Mouse (Mus musculus): ENCODE data around the gene Vmn2r8.
A peak's percentile ranks its signal among the peaks of the same experiment; 100 is the strongest.
"Not testable (repeated sequence)": the region's sequence is repeated elsewhere in the genome, so short reads cannot be mapped to it uniquely, and the experiment has no call there.

Vmn2r8 gene

GRCm38 (mm10) chr5:108808750-108809149 lies at the start of gene Vmn2r8:
Vmn2r8 (minus strand) TSS chr5:108808850.
- not testable (repeated sequence) for DNase-seq (ENCODE audit: low spot score)

- DNase-seq (ENCODE audit: low spot score): not testable (repeated sequence)
Observed at GRCm38 (mm10) chr5:108852501-108852900, 43.9 kb upstream of the Vmn2r8 start, which contains the start of gene Vmn2r9. Vmn2r9 (minus strand) TSS chr5:108852601.

GRCm38 (mm10) chr5:108849466-108849865 lies 40.8 kb upstream of the Vmn2r8 start:
- no peak for DNase-seq (ENCODE audit: low spot score)

- DNase-seq (ENCODE audit: low spot score): peak; percentile 20
Observed at GRCm38 (mm10) chr5:108836156-108836555, 27.5 kb upstream of the Vmn2r8 start.

- DNase-seq (ENCODE audit: low spot score): no peak
Observed at GRCm38 (mm10) chr5:108823276-108823675, 14.6 kb upstream of the Vmn2r8 start.

- no peak for DNase-seq (ENCODE audit: low spot score)
Observed at GRCm38 (mm10) chr5:108803646-108804045, 5.0 kb downstream of the Vmn2r8 start.

GRCm38 (mm10) chr5:108795263-108795662 lies 13.4 kb downstream of the Vmn2r8 start, which contains the start of gene Tmed11:
Tmed11 (minus strand) TSS chr5:108795363.
- DNase-seq (ENCODE audit: low spot score): not testable (repeated sequence)

- DNase-seq (ENCODE audit: low spot score): not testable (repeated sequence)
Observed at GRCm38 (mm10) chr5:108790385-108790784, 18.3 kb downstream of the Vmn2r8 start.

- DNase-seq (ENCODE audit: low spot score): no peak
Observed at GRCm38 (mm10) chr5:108774630-108775306, 33.9 kb downstream of the Vmn2r8 start, which contains the start of gene Rnf212. Rnf212 (minus strand) TSS chr5:108774982.

GRCm38 (mm10) chr5:108760002-108760401 lies 48.6 kb downstream of the Vmn2r8 start:
- DNase-seq (ENCODE audit: low spot score): no peak

GRCm38 (mm10) chr5:108758396-108758795 lies 50.3 kb downstream of the Vmn2r8 start:
- DNase-seq (ENCODE audit: low spot score): no peak

- not testable (repeated sequence) for DNase-seq (ENCODE audit: low spot score)
Observed at GRCm38 (mm10) chr5:108751258-108751657, 57.4 kb downstream of the Vmn2r8 start.

- no peak for DNase-seq (ENCODE audit: low spot score)
Observed at GRCm38 (mm10) chr5:108750328-108751210, 58.1 kb downstream of the Vmn2r8 start.

- DNase-seq (ENCODE audit: low spot score): no peak
Observed at GRCm38 (mm10) chr5:108744629-108745028, 64.0 kb downstream of the Vmn2r8 start.

GRCm38 (mm10) chr5:108743856-108744255 lies 64.8 kb downstream of the Vmn2r8 start:
- no peak for DNase-seq (ENCODE audit: low spot score)

GRCm38 (mm10) chr5:108742596-108742995 lies 66.1 kb downstream of the Vmn2r8 start:
- DNase-seq (ENCODE audit: low spot score): no peak

GRCm38 (mm10) chr5:108741844-108742243 lies 66.8 kb downstream of the Vmn2r8 start:
- no peak for DNase-seq (ENCODE audit: low spot score)

Data from yolk sac, embryonic 10.5 days (tissue).